Mouse (Mus musculus) heart, postnatal 0 days (tissue): ENCODE measurements around the gene Spata17.

ENCODE experiments used
- CTCF ChIP-seq: IDR thresholded peaks from 2 replicates; pipeline ENCODE4 v1.5.1; 2016; ENCODE audit warnings: antibody characterized with exemption, control low read depth, low read depth
- EP300 ChIP-seq: IDR thresholded peaks from 2 replicates; pipeline ENCODE4 v1.6.1; 2016; ENCODE audit warnings: antibody characterized with exemption, low read depth

- no peak for TF ChIP-seq CTCF
- TF ChIP-seq EP300 = no peak
Observed at GRCm38 (mm10) chr1:187053862-187054261, 161.4 kb downstream of the Spata17 start.
